Mouse (Mus musculus) gastrocnemius, adult 2 months (tissue): ENCODE results near the gene Pklr. TPM values are rescaled to one million over a fixed set of nuclear protein-coding genes. Genes with fewer than 3 reads are reported as not detected.

Experiments used
- DNase-seq: peaks from one replicate; pipeline ENCODE4 v3.0.0; 2022
- H3K27ac ChIP-seq: fragments of 200-600 bp; 2 replicates; pipeline ENCODE4 v1.8.1; 2022; ENCODE audit warnings: mild to moderate bottlenecking
- H3K4me3 ChIP-seq: fragments of 200-600 bp; 2 replicates; pipeline ENCODE4 v1.8.1; 2022; ENCODE audit warnings: mild to moderate bottlenecking, moderate library complexity
- CTCF ChIP-seq: fragments of 200-600 bp; IDR thresholded peaks from 2 replicates; pipeline ENCODE4 v1.8.1; 2022; ENCODE audit warnings: antibody characterized with exemption, mild to moderate bottlenecking, moderate library complexity
- intact Hi-C: fragments of 180-260 bp; cut with DNase I; formaldehyde crosslinking; loops from one replicate; pipeline ENCODE4 v1.15.1; 2025
- total RNA-seq, 2 experiments: library from RNA; stranded (reverse); gene quantifications; 2 replicates each; pipeline ENCODE4 v1.2.3; 2021

Pklr gene
- total RNA-seq, 2 experiments from 2014 or later, result not detected

DNA sequence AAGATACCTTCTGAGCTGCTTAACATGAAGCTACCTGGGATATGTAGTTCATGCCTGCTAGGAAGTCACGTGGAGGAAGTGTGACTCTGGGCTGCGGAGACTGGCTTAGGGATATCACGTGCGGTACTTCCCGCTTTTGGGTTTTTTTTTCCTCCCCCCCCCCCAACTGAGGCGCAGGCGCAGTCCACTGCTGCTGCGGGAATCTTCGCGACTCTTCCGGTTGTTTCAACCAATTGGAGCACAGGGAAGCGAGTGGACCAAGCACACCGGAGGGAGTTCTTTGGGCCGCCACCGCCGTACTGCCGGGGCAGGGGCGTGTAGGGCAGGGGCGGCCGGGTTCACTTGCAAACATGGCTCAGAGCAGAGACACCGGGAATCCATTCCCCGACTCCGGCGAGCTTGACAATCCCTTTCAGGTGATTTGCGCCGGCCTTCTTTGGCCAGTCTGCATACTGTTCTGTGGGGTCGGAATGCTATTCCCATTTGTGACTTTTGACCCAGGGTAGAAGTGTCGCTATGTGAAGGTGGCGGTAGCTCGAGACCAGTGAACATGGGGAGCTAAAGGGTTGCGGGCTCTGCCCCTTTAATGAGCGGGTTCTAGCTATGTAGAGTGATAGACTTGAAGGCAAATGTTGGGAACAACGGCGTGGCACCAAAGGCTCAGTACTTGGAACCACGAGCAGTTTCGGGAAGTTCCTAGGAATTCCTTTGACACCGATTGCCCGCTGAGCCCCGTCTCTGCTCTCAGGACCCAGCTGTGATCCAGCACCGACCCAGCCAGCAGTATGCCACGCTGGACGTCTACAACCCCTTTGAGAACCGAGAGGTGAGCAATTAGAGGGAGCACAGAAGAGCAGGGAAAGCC is 41.5 kb downstream of the Pklr start, which contains the start of gene Scamp3:
Gene Scamp3, plus strand, starts transcription at position 232 of the 865 bp plus-strand sequence.
- intact Hi-C loops, result no loop called here
- peak within 1 kb of the TSS; percentile 83 for H3K4me3 ChIP-seq
- H3K27ac ChIP-seq, result peak within 1 kb of the TSS; percentile 91
- peak; percentile 90 for DNase-seq
- no peak for TF ChIP-seq CTCF

DNA sequence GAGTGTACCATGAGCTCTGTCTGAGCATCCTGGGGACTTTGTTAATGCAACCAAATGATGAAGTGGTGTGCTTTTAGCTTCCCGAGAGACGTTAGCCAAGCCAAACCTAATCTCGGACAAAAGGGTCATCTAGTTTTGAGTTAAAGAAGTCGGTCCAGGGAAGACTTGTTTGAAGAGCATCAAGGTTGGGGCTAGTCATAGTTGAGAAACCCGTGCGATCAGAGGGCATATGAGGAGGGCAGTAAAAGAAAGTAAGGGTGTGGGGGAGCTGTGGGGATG is 42.1 kb downstream of the Pklr start:
- no peak for DNase-seq
- no peak for TF ChIP-seq CTCF
- intact Hi-C loops, result no loop called here
- Histone ChIP-seq H3K27ac (peak overlapping the region; percentile 91), H3K4me3 (peak overlapping the region; percentile 83)

DNA sequence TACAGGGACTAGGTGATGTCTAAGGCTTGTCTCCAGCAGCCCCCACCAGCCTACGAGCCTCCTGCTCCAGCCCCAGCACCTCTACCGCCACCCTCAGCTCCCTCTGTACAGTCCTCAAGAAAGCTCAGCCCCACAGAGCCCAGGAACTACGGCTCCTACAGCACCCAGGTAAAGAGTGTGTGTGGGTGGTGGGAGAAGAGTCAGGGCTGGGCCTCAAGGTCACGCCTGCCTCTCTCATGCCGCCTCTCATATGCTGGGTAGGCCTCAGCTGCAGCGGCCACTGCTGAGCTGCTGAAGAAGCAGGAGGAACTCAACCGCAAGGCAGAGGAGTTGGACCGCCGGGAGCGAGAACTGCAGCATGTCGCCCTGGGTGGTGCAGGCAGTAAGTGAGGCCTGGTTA is 43.1 kb downstream of the Pklr start:
- intact Hi-C loops, result no loop called here
- no peak for TF ChIP-seq CTCF

DNA sequence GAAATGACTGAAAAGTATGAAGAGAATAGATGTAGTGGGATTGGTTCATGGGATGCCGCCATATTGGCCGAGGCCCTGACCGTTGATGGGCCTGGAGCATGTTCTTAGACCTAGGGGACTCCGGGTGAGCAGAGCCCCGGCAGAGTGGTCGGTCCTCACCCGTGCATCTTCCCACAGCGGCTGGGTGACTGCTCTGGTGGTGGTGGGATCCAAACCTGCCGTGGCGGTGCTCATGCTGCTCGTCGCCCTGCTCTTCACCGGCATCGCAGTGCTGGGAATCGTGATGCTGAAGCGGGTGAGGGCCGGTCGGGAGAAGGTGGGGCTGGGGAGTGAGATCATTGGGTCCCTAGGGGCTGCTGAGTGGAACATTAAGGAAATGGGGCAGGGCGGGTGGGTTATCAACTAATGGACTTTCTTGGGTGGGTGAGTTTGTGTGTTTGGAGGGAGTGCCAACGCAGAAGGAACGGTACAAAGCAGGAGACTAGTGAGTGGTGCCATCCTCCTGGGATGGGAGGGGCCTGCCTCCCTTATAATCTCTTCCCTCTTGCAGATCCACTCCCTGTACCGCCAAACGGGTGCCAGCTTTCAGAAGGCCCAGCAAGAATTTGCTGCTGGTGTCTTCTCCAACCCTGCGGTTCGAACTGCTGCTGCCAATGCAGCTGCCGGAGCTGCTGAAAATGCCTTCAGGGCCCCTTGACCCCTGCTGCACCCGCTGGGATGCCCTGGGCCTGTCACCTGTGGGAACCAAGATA is 46.0 kb downstream of the Pklr start:
- TF ChIP-seq CTCF, result no peak
- Histone ChIP-seq H3K4me3 (no peak overlapping the region), H3K27ac (no peak overlapping the region)
- intact Hi-C loops, result no loop called here
- DNase-seq, result no peak

More for the DNA sequence above, 43.1 kb downstream of the Pklr start:
- H3K4me3 ChIP-seq, result no peak overlapping the region
- no peak overlapping the region for H3K27ac ChIP-seq
- no peak for DNase-seq

DNA sequence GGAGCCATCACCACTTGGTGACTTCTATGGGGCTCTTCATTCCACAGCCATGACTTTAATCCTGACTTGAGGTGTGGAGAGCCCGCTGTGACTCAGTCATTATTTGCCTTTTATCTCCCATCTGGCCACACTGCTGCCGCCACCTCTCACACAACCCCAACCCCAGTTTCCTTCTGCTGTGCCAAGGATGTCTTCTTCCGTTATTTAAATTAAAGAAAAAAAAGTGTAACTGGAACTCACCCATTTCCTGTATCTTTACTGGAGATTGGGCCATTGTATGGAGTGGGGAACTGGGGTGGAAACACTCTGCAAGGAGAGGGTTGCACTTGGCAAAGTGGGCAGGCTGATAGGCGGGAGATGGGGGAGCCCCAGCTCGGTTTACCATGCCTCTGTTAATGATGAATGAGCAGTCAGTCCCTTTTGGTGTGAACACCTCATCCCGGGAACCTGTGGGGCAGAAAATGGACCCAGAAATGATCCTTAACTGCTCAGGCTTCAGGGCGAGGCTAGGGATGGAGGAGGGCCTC is 46.7 kb downstream of the Pklr start:
- TF ChIP-seq CTCF, result no peak
- no peak for DNase-seq
- intact Hi-C loops, result no loop called here
- Histone ChIP-seq H3K27ac (peak overlapping the region; percentile 85), H3K4me3 (peak overlapping the region; percentile 92)

DNA sequence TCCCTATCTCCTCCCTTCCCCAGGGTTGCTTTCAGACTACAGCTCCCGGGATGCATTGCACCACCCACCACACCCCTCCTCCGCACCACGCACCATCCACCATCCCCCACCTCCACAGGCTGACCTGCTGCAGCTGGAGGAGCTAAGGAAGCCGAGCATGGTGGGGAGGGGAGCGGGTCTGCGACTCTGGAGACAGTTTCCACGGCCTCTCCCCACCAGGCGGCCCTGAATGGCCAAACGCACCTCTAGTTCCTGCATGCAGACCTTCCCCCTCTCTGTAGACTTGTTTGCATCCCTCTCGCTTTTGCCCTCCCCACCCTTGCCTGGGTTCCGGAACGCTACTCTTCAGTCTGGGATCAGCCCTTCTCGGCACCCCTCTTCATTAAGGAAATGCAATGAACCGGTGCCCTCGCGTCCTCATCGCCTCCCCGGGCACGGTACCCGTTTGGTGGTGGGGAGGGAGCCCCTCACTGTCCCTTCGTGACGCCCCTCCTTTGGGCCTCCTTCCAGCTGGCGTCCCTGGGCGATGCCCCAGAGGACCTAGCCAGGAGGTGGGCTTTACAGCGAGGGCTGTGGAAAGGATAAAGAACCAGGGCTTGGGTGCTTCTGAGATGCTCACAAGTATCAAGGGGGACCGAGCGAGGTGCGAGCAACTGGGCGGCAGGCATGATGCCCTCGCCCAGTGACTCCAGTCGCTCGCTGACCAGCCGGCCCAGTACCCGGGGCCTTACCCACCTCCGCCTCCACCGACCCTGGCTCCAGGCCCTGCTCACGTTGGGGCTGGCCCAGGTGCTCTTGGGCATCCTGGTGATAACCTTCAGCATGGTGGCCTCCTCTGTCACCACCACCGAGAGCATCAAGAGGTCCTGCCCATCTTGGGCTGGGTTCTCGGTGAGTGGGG is 47.4 kb downstream of the Pklr start, which contains the start of gene Fam189b:
Gene Fam189b, plus strand, starts transcription at position 86 of the 901 bp plus-strand sequence.
- TF ChIP-seq CTCF, result no peak
- intact Hi-C loops, result no loop called here
- peak within 1 kb of the TSS; percentile 85 for H3K27ac ChIP-seq
- peak; percentile 89 for DNase-seq
- peak within 1 kb of the TSS; percentile 92 for H3K4me3 ChIP-seq

DNA sequence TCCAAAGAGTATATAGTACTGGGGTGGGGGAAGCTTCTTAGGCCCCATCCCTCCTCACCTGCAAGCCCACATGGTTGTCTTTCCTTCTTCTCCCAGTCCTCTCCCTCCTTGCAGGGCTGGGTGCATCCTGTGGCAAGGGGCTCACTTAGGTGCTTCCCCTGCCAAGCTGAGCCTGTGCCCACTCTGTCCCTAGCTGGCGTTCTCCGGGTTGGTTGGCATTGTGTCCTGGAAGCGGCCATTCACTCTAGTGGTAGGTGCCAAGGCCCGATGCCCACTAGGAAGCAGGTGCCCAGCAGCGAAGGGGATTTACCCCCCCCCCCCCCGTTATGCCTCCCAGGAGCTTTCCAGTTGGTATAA is 48.0 kb downstream of the Pklr start:
- H3K27ac ChIP-seq, result no peak overlapping the region
- TF ChIP-seq CTCF, result no peak
- peak overlapping the region; percentile 92 for H3K4me3 ChIP-seq
- no peak for DNase-seq
- intact Hi-C loops, result no loop called here

DNA sequence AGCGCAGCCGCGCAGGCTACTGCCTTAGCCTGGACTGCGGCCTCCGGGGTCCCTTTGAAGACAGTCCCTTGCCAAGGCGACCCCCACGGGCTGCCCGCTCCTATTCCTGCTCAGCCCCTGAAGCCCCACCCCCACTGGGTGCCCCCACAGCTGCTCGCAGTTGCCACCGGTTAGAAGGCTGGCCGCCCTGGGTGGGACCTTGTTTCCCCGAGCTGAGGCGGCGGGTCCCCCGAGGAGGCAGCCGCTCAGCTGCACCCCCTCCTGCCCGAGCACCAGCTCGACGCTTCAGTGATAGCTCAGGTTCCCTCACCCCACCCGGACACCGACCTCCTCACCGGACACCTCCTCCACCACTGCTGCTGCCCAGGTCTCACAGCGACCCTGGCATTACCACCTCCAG is 51.3 kb downstream of the Pklr start:
- intact Hi-C loops, result no loop called here
- H3K27ac ChIP-seq, result no peak overlapping the region
- no peak for TF ChIP-seq CTCF
- H3K4me3 ChIP-seq, result no peak overlapping the region
- DNase-seq, result no peak

DNA sequence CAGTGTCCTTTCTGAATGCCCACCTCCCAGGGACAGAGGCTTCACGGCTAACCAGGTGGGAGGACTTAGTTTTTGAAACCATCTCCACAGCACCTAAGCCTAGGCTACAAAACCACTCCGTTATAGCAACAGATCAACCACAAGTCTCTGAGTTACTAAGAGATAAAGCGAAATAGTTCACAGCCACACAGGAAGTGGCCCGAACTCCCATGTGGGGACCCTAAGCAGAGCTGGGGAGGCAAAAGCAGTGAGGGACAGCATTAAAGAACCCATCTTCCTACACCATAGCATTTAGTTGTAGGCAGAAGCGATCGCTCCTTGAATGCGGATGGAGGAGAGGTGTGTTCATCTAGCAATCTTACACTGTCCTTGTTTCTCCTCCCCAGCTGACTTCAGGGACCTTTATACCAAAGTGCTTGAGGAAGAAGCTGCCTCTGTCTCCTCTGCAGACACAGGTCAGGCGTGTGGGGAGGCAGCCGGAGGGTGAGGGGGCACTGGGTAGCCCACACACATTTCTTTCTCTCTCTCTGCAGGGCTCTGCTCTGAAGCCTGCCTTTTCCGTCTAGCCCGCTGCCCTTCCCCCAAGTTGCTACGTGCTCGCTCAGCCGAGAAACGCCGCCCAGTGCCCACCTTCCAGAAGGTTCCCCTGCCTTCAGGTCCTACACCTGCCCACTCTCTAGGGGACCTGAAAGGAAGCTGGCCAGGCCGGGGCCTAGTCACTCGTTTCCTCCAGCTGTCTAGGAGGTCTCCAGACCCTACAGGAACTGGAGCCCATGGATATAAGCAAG is 51.9 kb downstream of the Pklr start:
- DNase-seq, result no peak
- intact Hi-C loops, result no loop called here
- TF ChIP-seq CTCF, result no peak
- Histone ChIP-seq H3K4me3 (no peak overlapping the region), H3K27ac (no peak overlapping the region)

DNA sequence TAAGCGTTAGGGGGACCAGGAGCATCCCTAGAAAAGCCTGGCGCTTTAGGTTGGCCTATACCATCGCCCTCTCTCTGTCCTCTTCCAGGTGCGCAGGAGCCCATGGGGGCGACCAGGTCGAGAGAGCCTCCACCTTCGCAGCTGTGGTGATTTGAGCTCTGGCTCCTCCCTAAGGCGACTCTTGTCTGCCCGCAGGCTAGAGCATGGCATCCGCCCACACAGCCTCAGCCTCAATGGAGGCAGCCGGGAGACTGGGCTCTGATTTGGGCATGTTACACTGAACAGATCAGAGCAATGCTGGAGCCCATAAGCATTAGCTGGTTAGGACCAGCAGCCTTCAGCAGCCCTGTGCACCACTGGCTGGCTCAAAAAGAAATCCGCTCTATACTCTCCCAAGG is 52.5 kb downstream of the Pklr start:
- H3K4me3 ChIP-seq, result no peak overlapping the region
- intact Hi-C loops, result no loop called here
- no peak overlapping the region for H3K27ac ChIP-seq
- DNase-seq, result no peak
- TF ChIP-seq CTCF, result no peak

DNA sequence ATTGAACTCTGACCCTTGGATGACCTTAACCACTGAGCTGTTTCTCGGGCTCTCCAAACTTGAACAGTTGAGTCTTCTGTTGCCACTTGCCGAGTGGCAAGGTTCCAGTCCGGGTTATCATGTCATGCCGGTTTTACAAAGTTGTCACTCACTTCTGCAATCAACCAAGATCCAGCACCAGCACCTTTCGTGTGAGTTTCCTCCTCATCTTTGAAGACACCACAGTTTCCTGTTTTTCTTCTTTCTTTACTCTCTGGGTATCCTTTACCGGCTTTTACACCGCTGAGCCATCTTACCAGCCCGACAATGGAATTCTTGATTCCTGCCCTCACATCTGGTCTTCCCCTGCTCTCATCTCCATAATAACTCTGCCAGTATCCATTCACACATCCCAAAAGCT is 54.5 kb downstream of the Pklr start:
- intact Hi-C loops, result no loop called here
- DNase-seq, result no peak
- Histone ChIP-seq H3K27ac (no peak overlapping the region), H3K4me3 (no peak overlapping the region)
- TF ChIP-seq CTCF, result no peak

DNA sequence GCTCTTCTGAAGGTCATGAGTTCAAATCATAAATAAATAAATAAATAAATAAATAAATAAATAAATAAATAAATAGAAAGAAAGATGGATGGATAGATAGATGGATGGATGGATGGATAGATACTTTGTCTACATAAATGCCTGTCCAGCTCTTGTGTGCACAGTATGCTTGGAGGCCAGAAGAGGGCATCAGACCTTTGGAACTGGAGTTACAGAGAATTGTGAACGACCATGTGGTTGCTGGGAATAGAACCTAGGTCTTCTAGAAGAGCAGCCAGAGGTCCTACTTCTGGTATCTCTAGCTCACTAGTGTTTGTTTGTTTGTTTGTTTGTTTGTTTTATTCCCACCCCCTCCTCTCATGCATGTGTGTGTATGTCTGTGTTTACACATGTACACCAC is 57.4 kb downstream of the Pklr start:
- intact Hi-C loops, result no loop called here
- H3K27ac ChIP-seq, result no peak overlapping the region
- DNase-seq, result no peak
- TF ChIP-seq CTCF, result no peak; the same call in 1 of the 2 replicates
- H3K4me3 ChIP-seq, result no peak overlapping the region
